Comparison of ENCODE assay signal across 33 mouse cellular contexts in the genomic region with DNA sequence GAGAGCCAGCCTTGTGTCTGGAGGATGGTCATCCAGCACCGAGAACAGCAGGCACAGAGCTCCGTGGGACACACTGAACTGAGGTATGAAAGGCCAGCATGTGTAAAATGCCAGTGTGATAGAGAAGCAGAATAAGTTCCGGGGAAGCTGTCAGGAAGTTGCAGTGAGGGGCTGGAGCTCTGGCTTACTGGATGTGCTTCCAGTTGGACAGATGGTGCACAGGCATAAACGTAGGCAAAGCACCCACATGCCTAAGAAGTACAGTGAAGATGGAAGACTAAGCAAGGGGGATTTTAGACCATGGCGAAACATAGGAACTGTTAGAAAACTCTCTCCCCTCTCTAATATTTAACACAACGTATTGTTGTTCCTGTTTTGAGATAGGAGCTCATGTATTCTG. TPM values are rescaled to one million over a fixed set of nuclear protein-coding genes. Genes with fewer than 3 reads are reported as not detected.
"Had no signal": no experiment of that assay in that cellular context is flagged by ENCODE, and none has a peak within 500 bp of the region (broad histone marks: within the 10 kb centered on the region; RNA-seq: fewer than 3 reads in every experiment).

No protein-coding gene starts in this region.

- H3K4me3 ChIP-seq: embryonic facial prominence, embryonic 10.5 days; embryonic facial prominence, embryonic 12.5 days; embryonic facial prominence, embryonic 13.5 days; embryonic facial prominence, embryonic 15.5 days; erythroblast, embryonic 14.5 days; forebrain, embryonic 10.5 days; forebrain, embryonic 12.5 days; forebrain, embryonic 13.5 days; forebrain, embryonic 15.5 days; gastrocnemius, adult 2 months; heart, adult 2 months had no signal

- H3K36me3 ChIP-seq: embryonic facial prominence, embryonic 10.5 days; embryonic facial prominence, embryonic 12.5 days; embryonic facial prominence, embryonic 13.5 days; embryonic facial prominence, embryonic 15.5 days; forebrain, embryonic 10.5 days; forebrain, embryonic 12.5 days; forebrain, embryonic 15.5 days had no signal

- DNase-seq: cerebellum, adult 8-10 months; cerebellum, adult 9-10 months; cerebellum, adult 9-11 months; cerebellum, postnatal 10 days; cerebellum, postnatal 14 days; cerebellum, postnatal 25 days; cerebellum, postnatal 36 days; embryo, embryonic 11 days; forebrain, postnatal 0 days; gastrocnemius, adult 2 months; gastrocnemius, postnatal 10 days; gastrocnemius, postnatal 14 days; gastrocnemius, postnatal 25 days; gastrocnemius, postnatal 36 days; heart, adult 11 months; heart, adult 18-20 months; heart, adult 2 months had no signal

- H3K9me3 ChIP-seq: embryonic facial prominence, embryonic 10.5 days; embryonic facial prominence, embryonic 12.5 days; embryonic facial prominence, embryonic 13.5 days; embryonic facial prominence, embryonic 15.5 days; forebrain, embryonic 10.5 days; forebrain, embryonic 12.5 days; forebrain, embryonic 13.5 days; forebrain, embryonic 15.5 days had no signal

- H3K27ac ChIP-seq: embryonic facial prominence, embryonic 10.5 days; embryonic facial prominence, embryonic 12.5 days; embryonic facial prominence, embryonic 13.5 days; embryonic facial prominence, embryonic 15.5 days; forebrain, embryonic 10.5 days; forebrain, embryonic 12.5 days; forebrain, embryonic 13.5 days; forebrain, embryonic 15.5 days; gastrocnemius, adult 2 months; heart, adult 2 months had no signal

- H3K4me1 ChIP-seq: embryonic facial prominence, embryonic 10.5 days; embryonic facial prominence, embryonic 12.5 days; embryonic facial prominence, embryonic 13.5 days; embryonic facial prominence, embryonic 15.5 days; forebrain, embryonic 10.5 days; forebrain, embryonic 12.5 days; forebrain, embryonic 13.5 days; forebrain, embryonic 15.5 days had no signal

- ATAC-seq: forebrain, embryonic 13.5 days; forebrain, embryonic 14.5 days; forebrain, embryonic 15.5 days; forebrain, embryonic 16.5 days; forebrain, postnatal 0 days had no signal

- H3K27me3 ChIP-seq: embryonic facial prominence, embryonic 12.5 days; embryonic facial prominence, embryonic 13.5 days; embryonic facial prominence, embryonic 15.5 days; forebrain, embryonic 12.5 days; forebrain, embryonic 13.5 days; forebrain, embryonic 15.5 days had no signal

RNA-seq across cellular contexts. Expression of a gene that starts 5.2 kb away (rescaled TPM):
- polyA plus RNA-seq: embryonic facial prominence, embryonic 10.5 days; embryonic facial prominence, embryonic 11.5 days; embryonic facial prominence, embryonic 12.5 days; embryonic facial prominence, embryonic 13.5 days; embryonic facial prominence, embryonic 14.5 days; embryonic facial prominence, embryonic 15.5 days; erythroblast, embryonic 14.5 days; forebrain, embryonic 10.5 days; forebrain, embryonic 11.5 days; forebrain, embryonic 12.5 days; forebrain, embryonic 13.5 days; forebrain, embryonic 14.5 days; forebrain, embryonic 15.5 days; forebrain, embryonic 16.5 days; forebrain, postnatal 0 days; frontal cortex, adult 2 months; heart, embryonic 11.5 days had no signal

RNA-seq across cellular contexts. Expression of a gene that starts 55.8 kb away (rescaled TPM):
- polyA plus RNA-seq: erythroblast, embryonic 14.5 days had no signal
